In genomic region chr4:134314876-134315275, GRCm38 (mm10) we compare ENCODE assay signal across 11 mouse cellular contexts. TPM values are rescaled to one million over a fixed set of nuclear protein-coding genes. Genes with fewer than 3 reads are reported as not detected.
A peak's percentile ranks its signal among the peaks of the same experiment; 100 is the strongest.
DNase-seq lines count a peak whose midpoint lies in the region; ATAC-seq lines count a peak whose summit lies in the region.
"Had no signal": no experiment of that assay in that cellular context is flagged by ENCODE, and none has a peak within 500 bp of the region (broad histone marks: within the 10 kb centered on the region; RNA-seq: fewer than 3 reads in every experiment).

Gene Trim63, plus strand, starts transcription at chr4:134315120.

- no peaks in the 10 kb centered on the region for H3K36me3 ChIP-seq in kidney, embryonic 14.5 days (ENCODE audit: control insufficient read depth, insufficient read depth, low read length)
- H3K36me3 ChIP-seq in embryonic facial prominence, embryonic 15.5 days: no peaks in the 10 kb centered on the region
- H3K36me3 ChIP-seq in heart, embryonic 12.5 days: peaks cover 26% of the 10 kb centered on the region
- H3K36me3 ChIP-seq: liver, embryonic 15.5 days had no signal

- H3K27ac ChIP-seq in kidney, embryonic 14.5 days (ENCODE audit: low read depth, low read length): no peak within 1 kb of the TSS
- H3K27ac ChIP-seq in embryonic facial prominence, embryonic 15.5 days (replicated peaks): no peak within 1 kb of the TSS
- peak within 1 kb of the TSS; percentile 98 for H3K27ac ChIP-seq in heart, embryonic 12.5 days (ENCODE audit: poor library complexity, severe bottlenecking)
- H3K27ac ChIP-seq: liver, embryonic 15.5 days had no signal

- H3K9ac ChIP-seq in kidney, embryonic 14.5 days (ENCODE audit: low read depth, low read length): no peak within 1 kb of the TSS; the same call in 1 of the 2 replicates
- no peak within 1 kb of the TSS for H3K9ac ChIP-seq in embryonic facial prominence, embryonic 15.5 days
- H3K9ac ChIP-seq in heart, embryonic 12.5 days: peak within 1 kb of the TSS; percentile 77
- H3K9ac ChIP-seq: liver, embryonic 15.5 days had no signal

- H3K4me3 ChIP-seq in kidney, embryonic 14.5 days (ENCODE audit: low read length): no peak within 1 kb of the TSS
- 0 out of 2 replicates have a peak within 1 kb of the TSS, but pooled peaks have one; percentile 2 for H3K4me3 ChIP-seq in embryonic facial prominence, embryonic 15.5 days (replicated peaks)
- H3K4me3 ChIP-seq in heart, embryonic 12.5 days: peak within 1 kb of the TSS; percentile 57
- H3K4me3 ChIP-seq: liver, embryonic 15.5 days; megakaryocyte, embryonic 14.5 days had no signal

- peaks cover 4% of the 10 kb centered on the region; the same call in 1 of the 2 replicates for H3K4me1 ChIP-seq in kidney, embryonic 14.5 days (ENCODE audit: control insufficient read depth, insufficient read depth, low read length)
- 0 out of 2 replicates have a peak, but pooled peaks cover 8% of the 10 kb centered on the region for H3K4me1 ChIP-seq in embryonic facial prominence, embryonic 15.5 days
- peaks cover 39% of the 10 kb centered on the region for H3K4me1 ChIP-seq in heart, embryonic 12.5 days (replicated peaks)
- H3K4me1 ChIP-seq: liver, embryonic 15.5 days had no signal

- H3K9me3 ChIP-seq in kidney, embryonic 14.5 days (ENCODE audit: control insufficient read depth, low read length): no peaks in the 10 kb centered on the region; the same call in 1 of the 2 replicates
- H3K9me3 ChIP-seq in embryonic facial prominence, embryonic 15.5 days (replicated peaks): no peaks in the 10 kb centered on the region
- peaks cover 5% of the 10 kb centered on the region for H3K9me3 ChIP-seq in heart, embryonic 12.5 days (replicated peaks)

- DNase-seq in kidney, adult 9 months: no peak
- DNase-seq in mesoderm, embryonic 11.5 days (ENCODE audit: low read depth, low spot score): peak; percentile 44
- no peak for DNase-seq in cerebellum, adult 8-10 months
- no peak for DNase-seq in spleen, adult 18-20 months

- peak within 1 kb of the TSS; percentile 17 for H3K4me2 ChIP-seq in kidney, embryonic 14.5 days (replicated peaks; ENCODE audit: low read depth, low read length)
- no peak within 1 kb of the TSS for H3K4me2 ChIP-seq in embryonic facial prominence, embryonic 15.5 days (replicated peaks)
- peak within 1 kb of the TSS; percentile 74 for H3K4me2 ChIP-seq in heart, embryonic 12.5 days
- H3K4me2 ChIP-seq: liver, embryonic 15.5 days had no signal

- ATAC-seq in kidney, embryonic 14.5 days (ENCODE audit: low FRiP score, low TSS enrichment): peak; percentile 55
- 0 out of 2 replicates have a peak, but pooled peaks have one; percentile 26 for ATAC-seq in embryonic facial prominence, embryonic 15.5 days (ENCODE audit: insufficient number of reproducible peaks, low FRiP score, low TSS enrichment, low read depth)
- peak; percentile 56 for ATAC-seq in heart, embryonic 12.5 days (ENCODE audit: insufficient number of reproducible peaks, low FRiP score)
- ATAC-seq in erythroblast, adult 5-6 weeks (replicated peaks; ENCODE audit: low FRiP score, poor library complexity, severe bottlenecking): no peak

- H3K27me3 ChIP-seq in kidney, embryonic 14.5 days (ENCODE audit: control insufficient read depth, insufficient read depth, low read length): no peaks in the 10 kb centered on the region
- H3K27me3 ChIP-seq in embryonic facial prominence, embryonic 15.5 days: no peaks in the 10 kb centered on the region
- H3K27me3 ChIP-seq in heart, embryonic 12.5 days (replicated peaks): no peaks in the 10 kb centered on the region

- 12% methylated on average over 11 of the region's 11 CpGs for WGBS in kidney, embryonic 14.5 days
- WGBS in embryonic facial prominence, embryonic 15.5 days: 32% methylated on average over 11 of the region's 11 CpGs
- WGBS in heart, embryonic 12.5 days: 18% methylated on average over 11 of the region's 11 CpGs

RNA-seq across cellular contexts. Expression of gene Trim63, which starts in this region (rescaled TPM):
- polyA plus RNA-seq in kidney, embryonic 14.5 days (2014; fragmentation: Nextera tagmentation; extraction: Ambion mirVana): 0.88 and 1.4 TPM in 2 replicates
- polyA plus RNA-seq in embryonic facial prominence, embryonic 15.5 days (2015; fragmentation: Nextera tagmentation; extraction: Ambion mirVana): 6.3 and 9.4 TPM in 2 replicates
- 90.7 and 93.9 TPM in 2 replicates for polyA plus RNA-seq in heart, embryonic 12.5 days (2016; fragmentation: Nextera tagmentation; extraction: Ambion mirVana)
- not detected in 2 replicates for total RNA-seq in erythroblast, adult 5-6 weeks (2015; ENCODE audit: low replicate concordance)
- not detected in 2 replicates for total RNA-seq in erythroblast, adult 5-6 weeks (2017; ENCODE audit: low replicate concordance)
- total RNA-seq: layer of hippocampus, adult 18-20 months had no signal
